Mouse (Mus musculus) heart, embryonic 11.5 days (tissue): ENCODE data around the gene Vmn1r230. TPM values are rescaled to one million over a fixed set of nuclear protein-coding genes. Genes with fewer than 3 reads are reported as not detected.

Source experiments
- ATAC-seq: fragments of 200-750 bp; cut with Nextera tagmentation; replicated peaks from 2 replicates; pipeline ENCODE4 v1.8.0; 2017; ENCODE audit warnings: moderate library complexity; ENCODE audit not compliant: insufficient number of reproducible peaks, low FRiP score, low TSS enrichment
- H3K27ac ChIP-seq: fragments of 300-500 bp; sonication (generic); 2 replicates; pipeline ENCODE4 v1.5.1; 2014; ENCODE audit warnings: mild to moderate bottlenecking, low read depth, low read length
- H3K27me3 ChIP-seq: fragments of 300-500 bp; sonication (generic); 2 replicates; pipeline ENCODE4 v1.6.1; 2014; ENCODE audit warnings: mild to moderate bottlenecking, low read length, mixed read lengths; ENCODE audit not compliant: control insufficient read depth, insufficient read depth
- H3K36me3 ChIP-seq: fragments of 300-500 bp; sonication (generic); 2 replicates; pipeline ENCODE4 v1.6.1; 2014; ENCODE audit warnings: mild to moderate bottlenecking, low read length, moderate library complexity, mixed read lengths; ENCODE audit not compliant: control insufficient read depth, insufficient read depth
- H3K4me1 ChIP-seq: fragments of 300-500 bp; sonication (generic); 2 replicates; pipeline ENCODE4 v1.6.1; 2014; ENCODE audit warnings: low read length; ENCODE audit not compliant: control insufficient read depth, insufficient read depth
- H3K4me2 ChIP-seq: fragments of 300-500 bp; sonication (generic); 2 replicates; pipeline ENCODE4 v1.6.1; 2014; ENCODE audit warnings: mild to moderate bottlenecking, moderate library complexity
- H3K4me3 ChIP-seq: fragments of 300-500 bp; sonication (generic); 2 replicates; pipeline ENCODE4 v1.5.1; 2014; ENCODE audit warnings: low read depth, low read length
- H3K9ac ChIP-seq: fragments of 300-500 bp; sonication (generic); 2 replicates; pipeline ENCODE4 v1.6.1; 2014; ENCODE audit warnings: mild to moderate bottlenecking, low read depth, low read length, moderate library complexity
- H3K9me3 ChIP-seq: fragments of 300-500 bp; sonication (generic); replicated peaks from 2 replicates; pipeline ENCODE4 v1.6.1; 2016; ENCODE audit warnings: low read length; ENCODE audit not compliant: control insufficient read depth
- WGBS: fragments of 180-500 bp; shearing (Covaris S2); extraction: QIAGEN DNeasy Blood & Tissue Kit; methylation state at CpG from one replicate; pipeline ENCODE4 v1.1.7; 2014; ENCODE audit not compliant: insufficient replicate concordance; 5-methylcytosine and 5-hydroxymethylcytosine counted together
- polyA plus RNA-seq: library from polyadenylated mRNA; unstranded; fragments of >200 nt; fragmentation: Nextera tagmentation; extraction: Ambion mirVana; gene quantifications from 2 replicates; pipeline ENCODE4 v1.2.1, GENCODE M21; 2014

Gene Vmn1r230
- not detected in 2 replicates for polyA plus RNA-seq

DNA sequence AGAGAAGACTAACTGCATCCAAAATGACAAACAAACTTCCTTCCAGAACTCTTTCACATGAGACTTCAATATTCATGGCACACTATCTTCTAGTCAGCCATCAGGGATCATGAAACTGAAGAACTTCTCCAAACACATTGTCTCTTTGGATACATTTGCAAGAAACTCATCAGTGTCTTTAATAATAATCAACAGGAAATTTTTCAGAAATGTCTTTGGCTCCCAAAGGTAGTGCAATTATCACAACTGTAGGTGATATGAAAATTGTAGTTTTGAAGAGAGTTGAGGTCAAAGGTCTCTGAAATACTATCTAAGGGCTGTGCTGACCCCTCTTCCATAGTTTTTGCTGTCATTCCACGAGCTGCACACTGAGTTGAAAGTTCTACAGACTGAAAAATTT is at the start of gene Vmn1r230:
Vmn1r230 (plus strand) TSS at position 301 of the 400 bp plus-strand sequence.
- no peak for ATAC-seq
- H3K9me3 ChIP-seq: no peaks in the 10 kb centered on the region
- no peaks in the 10 kb centered on the region for H3K4me1 ChIP-seq
- no peak within 1 kb of the TSS for H3K9ac ChIP-seq
- no peak within 1 kb of the TSS for H3K4me2 ChIP-seq
- 19% methylated on average over 1 of the region's 1 CpGs for WGBS
- no peak within 1 kb of the TSS for H3K4me3 ChIP-seq
- no peaks in the 10 kb centered on the region for H3K27me3 ChIP-seq
- H3K27ac ChIP-seq: no peak within 1 kb of the TSS
- H3K36me3 ChIP-seq: no peaks in the 10 kb centered on the region

DNA sequence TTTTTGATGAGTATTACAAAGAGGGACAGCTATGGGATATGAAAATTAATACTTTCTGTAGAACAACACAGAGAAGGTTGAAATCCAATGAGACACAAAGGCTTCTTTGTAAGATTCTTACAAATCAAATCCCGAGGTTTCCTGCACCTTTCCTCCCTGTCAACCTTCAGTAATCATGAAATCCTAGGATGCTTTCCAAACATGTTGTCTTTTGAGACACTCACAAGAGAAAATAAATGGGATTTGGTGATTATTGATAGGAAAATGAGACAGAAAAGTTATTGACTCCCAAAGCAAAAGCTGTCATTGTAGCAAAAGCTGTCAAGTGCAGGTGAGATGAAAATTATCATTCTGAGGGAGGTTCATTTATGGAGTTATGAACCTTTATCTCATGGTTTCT is 29.0 kb upstream of the Vmn1r230 start, which contains the start of gene Vmn1r229:
Vmn1r229 (plus strand) TSS at position 301 of the 400 bp plus-strand sequence.
- WGBS: 50% methylated on average over 1 of the region's 1 CpGs
- no peak for ATAC-seq

More for the DNA sequence above, 29.0 kb upstream of the Vmn1r230 start, which contains the start of gene Vmn1r229:
- Histone ChIP-seq H3K27ac (no peak within 1 kb of the TSS), H3K9ac (no peak within 1 kb of the TSS), H3K36me3 (no peaks in the 10 kb centered on the region), H3K4me1 (no peaks in the 10 kb centered on the region), H3K27me3 (no peaks in the 10 kb centered on the region), H3K4me3 (no peak within 1 kb of the TSS), H3K9me3 (no peaks in the 10 kb centered on the region), H3K4me2 (no peak within 1 kb of the TSS)

Other genes with a start within 250 kb of the Vmn1r230 start
- 0.06 TPM in 1 of 2 replicates, not detected in the other for gene Vmn2r110, start 244.0 kb upstream of the Vmn1r230 start, polyA plus RNA-seq
- not detected in 2 replicates for gene Fpr-rs3, start 215.6 kb upstream of the Vmn1r230 start, polyA plus RNA-seq
- gene Vmn1r226, start 157.6 kb upstream of the Vmn1r230 start, polyA plus RNA-seq: not detected in 2 replicates
- not detected in 2 replicates for gene Vmn1r227, start 110.6 kb upstream of the Vmn1r230 start, polyA plus RNA-seq
- gene Vmn1r228, start 54.3 kb upstream of the Vmn1r230 start, polyA plus RNA-seq: not detected in 2 replicates
- gene Vmn1r229, start 28.9 kb upstream of the Vmn1r230 start, polyA plus RNA-seq: 0.03 TPM in 1 of 2 replicates, not detected in the other
- not detected in 2 replicates for gene Vmn1r231, start 64.6 kb downstream of the Vmn1r230 start, polyA plus RNA-seq
- gene Vmn1r232, start 79.3 kb downstream of the Vmn1r230 start, polyA plus RNA-seq: not detected in 2 replicates
- gene Ppp2r1a, start 104.9 kb downstream of the Vmn1r230 start, polyA plus RNA-seq: 360 and 399 TPM in 2 replicates
- gene Vmn1r233, start 156.0 kb downstream of the Vmn1r230 start, polyA plus RNA-seq: not detected in 2 replicates
- gene Zfp160, start 168.5 kb downstream of the Vmn1r230 start, polyA plus RNA-seq: 9.2 and 11.8 TPM in 2 replicates